Mouse (Mus musculus) heart, embryonic 16.5 days (tissue): ENCODE measurements around the gene Myf5. TPM values are rescaled to one million over a fixed set of nuclear protein-coding genes. Genes with fewer than 3 reads are reported as not detected.

Experiments used
- ATAC-seq: fragments of 200-750 bp; cut with Nextera tagmentation; replicated peaks from 2 replicates; pipeline ENCODE4 v1.8.0; 2017; ENCODE audit warnings: moderate number of reproducible peaks; ENCODE audit not compliant: insufficient read depth, low FRiP score; ENCODE audit errors: extremely low read depth
- H3K27ac ChIP-seq: fragments of 300-500 bp; sonication (generic); 2 replicates; pipeline ENCODE4 v1.5.1; 2014; ENCODE audit warnings: mild to moderate bottlenecking, low read length, control low read depth, moderate library complexity
- H3K27me3 ChIP-seq: fragments of 300-500 bp; sonication (generic); 2 replicates; pipeline ENCODE4 v1.6.1; 2014; ENCODE audit warnings: low read length, mixed read lengths; ENCODE audit not compliant: control insufficient read depth, insufficient read depth
- H3K36me3 ChIP-seq: fragments of 300-500 bp; sonication (generic); 2 replicates; pipeline ENCODE4 v1.6.1; 2014; ENCODE audit not compliant: control insufficient read depth, insufficient read depth
- H3K4me1 ChIP-seq: fragments of 300-500 bp; sonication (generic); 2 replicates; pipeline ENCODE4 v1.6.1; 2014; ENCODE audit warnings: low read length, mixed read lengths; ENCODE audit not compliant: control insufficient read depth, insufficient read depth
- H3K4me2 ChIP-seq: fragments of 300-500 bp; sonication (generic); 2 replicates; pipeline ENCODE4 v1.6.1; 2014; ENCODE audit warnings: low read depth, mild to moderate bottlenecking, control low read depth, low read length
- H3K4me3 ChIP-seq: fragments of 300-500 bp; sonication (generic); 2 replicates; pipeline ENCODE4 v1.5.1; 2014; ENCODE audit warnings: mild to moderate bottlenecking, control low read depth, low read length
- H3K9ac ChIP-seq: fragments of 300-500 bp; sonication (generic); 2 replicates; pipeline ENCODE4 v1.6.1; 2014; ENCODE audit warnings: low read length, control low read depth
- H3K9me3 ChIP-seq: fragments of 300-500 bp; sonication (generic); replicated peaks from 2 replicates; pipeline ENCODE4 v1.6.1; 2016; ENCODE audit warnings: low read length; ENCODE audit not compliant: control insufficient read depth
- WGBS: fragments of 180-500 bp; shearing (Covaris S2); extraction: QIAGEN DNeasy Blood & Tissue Kit; methylation state at CpG from one replicate; pipeline ENCODE4 v1.1.7; 2014; 5-methylcytosine and 5-hydroxymethylcytosine counted together
- microRNA-seq: library from miRNA; unstranded; fragments of <30 nt; microRNA quantifications from one replicate; pipeline ENCODE4, GENCODE M21; 2017
- polyA plus RNA-seq: library from polyadenylated mRNA; unstranded; fragments of >200 nt; fragmentation: Nextera tagmentation; extraction: Ambion mirVana; gene quantifications from 2 replicates; pipeline ENCODE4 v1.2.1, GENCODE M21; 2015

Myf5 gene
- polyA plus RNA-seq, 1 experiment from 2014 or later: 0.17 TPM

DNA sequence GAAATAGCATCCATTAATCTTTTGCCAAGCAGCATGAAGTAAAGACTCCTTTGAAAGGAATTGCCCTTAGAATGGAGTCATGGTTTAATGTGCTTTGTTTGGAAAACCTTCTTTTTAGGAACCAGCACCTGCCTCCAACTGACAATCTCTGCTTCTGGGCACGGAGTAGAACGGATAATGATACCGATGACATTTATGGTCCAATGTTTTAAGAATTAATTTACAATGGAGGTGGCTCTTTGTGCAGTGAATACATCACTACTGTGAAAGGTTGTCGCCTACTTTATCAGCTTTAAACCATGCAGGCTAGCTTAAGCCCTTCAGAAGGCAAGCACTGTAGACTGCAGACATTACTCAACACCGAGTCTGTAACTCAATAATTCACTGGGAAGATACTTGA lies 14.2 kb downstream of the Myf5 start:
- Histone ChIP-seq H3K4me1 (no peaks in the 10 kb centered on the region), H3K27ac (no peak overlapping the region), H3K4me2 (no peak overlapping the region), H3K36me3 (no peaks in the 10 kb centered on the region), H3K27me3 (no peaks in the 10 kb centered on the region), H3K9me3 (no peaks in the 10 kb centered on the region), H3K4me3 (no peak overlapping the region), H3K9ac (no peak overlapping the region)
- WGBS: 79% methylated on average over 5 of the region's 5 CpGs
- no peak for ATAC-seq

DNA sequence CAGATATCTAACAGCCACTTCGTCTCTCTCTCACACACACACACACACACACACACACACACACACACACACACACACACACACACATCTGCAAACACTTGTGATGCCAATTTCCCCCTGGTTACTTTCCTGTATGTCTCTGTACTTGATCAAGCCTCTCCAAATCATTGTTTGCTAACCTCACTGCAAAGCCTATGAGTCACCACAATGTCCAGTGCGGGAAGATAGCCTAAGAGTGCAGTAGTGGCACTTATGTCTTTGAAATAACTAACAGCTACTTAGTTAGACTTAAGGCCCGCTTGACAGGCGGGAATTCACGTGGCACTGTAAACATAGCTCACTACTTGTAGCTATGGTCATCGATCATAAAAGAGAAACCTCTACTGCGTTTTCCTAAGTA lies 18.1 kb downstream of the Myf5 start:
- WGBS: 39% methylated on average over 7 of the region's 7 CpGs

DNA sequence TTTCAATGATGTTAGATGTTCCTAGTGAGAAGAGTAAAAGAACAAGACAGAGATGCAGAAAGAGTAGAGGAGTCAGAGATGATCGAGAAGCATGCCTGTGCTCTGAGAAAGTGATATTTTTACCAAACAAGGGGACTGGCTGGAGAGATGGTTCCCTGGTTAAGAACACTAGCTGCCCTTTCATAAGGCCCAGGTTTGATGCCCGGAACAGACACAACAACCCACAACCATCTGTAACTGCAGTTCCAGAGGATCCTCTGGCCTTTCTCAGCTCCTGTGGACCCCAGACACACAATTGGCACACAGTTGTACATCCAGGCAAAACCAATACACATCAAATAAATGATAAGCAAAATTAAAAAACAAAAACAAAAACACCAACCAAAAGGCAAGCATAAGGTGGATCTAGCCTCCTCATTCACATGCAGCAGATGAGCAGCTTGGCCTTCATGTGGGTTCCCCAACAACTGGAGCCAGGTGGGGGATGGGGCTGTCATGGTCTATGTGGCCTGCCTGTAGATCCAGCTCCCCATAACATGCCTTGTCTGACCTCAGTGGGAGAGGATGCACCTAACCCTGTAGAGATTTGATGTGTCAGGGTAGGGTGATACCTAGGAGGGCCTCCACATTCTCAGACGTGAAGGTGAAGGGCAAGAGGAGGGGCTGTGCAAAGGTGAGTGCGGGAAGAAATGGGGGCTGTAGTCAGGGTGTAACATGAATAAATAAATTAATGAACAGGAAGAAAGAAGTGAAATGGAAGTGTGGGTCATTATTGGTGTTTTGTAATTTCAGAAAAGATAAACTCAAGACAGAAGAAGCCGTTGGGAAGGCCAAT lies 36.2 kb downstream of the Myf5 start:
- Histone ChIP-seq H3K27me3 (no peaks in the 10 kb centered on the region), H3K9me3 (no peaks in the 10 kb centered on the region), H3K4me2 (no peak overlapping the region), H3K27ac (no peak overlapping the region), H3K9ac (no peak overlapping the region), H3K4me3 (no peak overlapping the region), H3K4me1 (no peaks in the 10 kb centered on the region), H3K36me3 (no peaks in the 10 kb centered on the region)
- ATAC-seq: no peak
- 77% methylated on average over 5 of the region's 5 CpGs for WGBS

More for the DNA sequence above, 18.1 kb downstream of the Myf5 start:
- H3K4me1 ChIP-seq: no peaks in the 10 kb centered on the region
- no peaks in the 10 kb centered on the region for H3K9me3 ChIP-seq
- no peak overlapping the region for H3K9ac ChIP-seq
- H3K27me3 ChIP-seq: no peaks in the 10 kb centered on the region
- no peak overlapping the region for H3K4me3 ChIP-seq
- H3K27ac ChIP-seq: no peak overlapping the region
- no peaks in the 10 kb centered on the region for H3K36me3 ChIP-seq
- no peak overlapping the region for H3K4me2 ChIP-seq
- no peak for ATAC-seq

DNA sequence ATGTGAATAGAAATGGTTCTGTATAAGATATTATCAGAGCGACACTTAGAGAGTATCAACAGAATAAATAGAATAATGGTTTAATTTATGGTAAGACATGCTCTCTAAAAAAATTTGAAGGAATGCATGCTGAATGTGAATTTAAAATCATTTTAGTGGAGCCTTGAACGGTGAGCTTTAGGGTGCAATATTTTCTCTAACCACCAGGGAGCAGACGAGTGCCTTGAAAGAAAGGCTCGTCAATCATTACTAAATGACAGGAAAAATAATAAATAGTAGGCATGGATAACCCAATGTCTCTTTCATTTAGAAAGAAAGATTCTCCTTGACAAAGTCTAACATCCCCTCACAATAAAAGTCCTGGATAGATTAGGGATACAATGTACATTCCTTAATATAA lies 43.2 kb downstream of the Myf5 start:
- no peak for ATAC-seq
- H3K27me3 ChIP-seq: no peaks in the 10 kb centered on the region
- 8% methylated on average over 4 of the region's 4 CpGs for WGBS
- no peak overlapping the region for H3K4me2 ChIP-seq
- no peak overlapping the region for H3K4me3 ChIP-seq
- no peak overlapping the region for H3K27ac ChIP-seq
- H3K9me3 ChIP-seq: no peaks in the 10 kb centered on the region
- H3K4me1 ChIP-seq: no peaks in the 10 kb centered on the region
- H3K36me3 ChIP-seq: no peaks in the 10 kb centered on the region
- no peak overlapping the region for H3K9ac ChIP-seq

DNA sequence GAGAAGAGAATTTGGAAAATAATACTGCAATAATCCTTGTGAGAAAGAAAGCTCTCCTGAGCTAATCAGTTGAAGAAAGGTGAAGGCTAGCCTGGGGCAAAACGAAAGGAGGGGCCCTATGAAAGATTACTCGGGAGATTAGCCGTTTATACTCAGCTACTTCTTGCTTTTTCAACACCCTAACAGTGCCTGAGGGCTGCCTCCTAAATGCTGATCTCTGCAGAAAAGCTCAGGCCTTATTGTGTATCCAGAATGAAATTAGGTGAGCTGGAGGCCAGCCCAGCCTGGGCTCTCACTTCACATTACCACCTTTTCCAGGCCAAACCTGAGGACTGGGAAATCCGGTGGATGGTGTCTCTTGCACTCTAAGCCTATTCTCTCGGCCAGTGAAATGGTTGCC lies 49.0 kb downstream of the Myf5 start:
- H3K27ac ChIP-seq: no peak overlapping the region
- no peak overlapping the region for H3K4me3 ChIP-seq
- no peak overlapping the region for H3K4me2 ChIP-seq
- no peaks in the 10 kb centered on the region for H3K36me3 ChIP-seq
- H3K4me1 ChIP-seq: no peaks in the 10 kb centered on the region
- no peaks in the 10 kb centered on the region for H3K27me3 ChIP-seq
- 59% methylated on average over 5 of the region's 5 CpGs for WGBS
- ATAC-seq: no peak
- no peaks in the 10 kb centered on the region for H3K9me3 ChIP-seq
- H3K9ac ChIP-seq: no peak overlapping the region

Small RNA genes lying within 50 kb of the gene (microRNA-seq; reads per million reads assigned to microRNA genes)
- gene Gm44403: not detected

Other genes with a start within 250 kb of the Myf5 start
- 1.3 and 2.0 TPM in 2 replicates for gene Lin7a, start 214.4 kb downstream of the Myf5 start, polyA plus RNA-seq
- gene Myf6, start 8.6 kb upstream of the Myf5 start, polyA plus RNA-seq: 0.11 and 0.51 TPM in 2 replicates
- 0.12 and 0.17 TPM in 2 replicates for gene Ptprq, start 233.9 kb upstream of the Myf5 start, polyA plus RNA-seq